Mouse (Mus musculus) forebrain, embryonic 12.5 days (tissue): Measurements from ENCODE around the gene Scamp1. TPM values are rescaled to one million over a fixed set of nuclear protein-coding genes. Genes with fewer than 3 reads are reported as not detected.

ENCODE experiments used
- ATAC-seq: fragments of 200-750 bp; cut with Nextera tagmentation; 2 replicates; pipeline ENCODE4 v1.8.0; 2017; ENCODE audit warnings: moderate TSS enrichment; ENCODE audit not compliant: low FRiP score
- H3K27ac ChIP-seq: fragments of 300-500 bp; sonication (generic); 2 replicates; pipeline ENCODE4 v1.5.1; 2016; ENCODE audit warnings: mild to moderate bottlenecking
- H3K27me3 ChIP-seq: fragments of 300-500 bp; sonication (generic); 2 replicates; pipeline ENCODE4 v1.6.1; 2016; ENCODE audit warnings: mild to moderate bottlenecking
- H3K36me3 ChIP-seq: fragments of 300-500 bp; sonication (generic); replicated peaks from 2 replicates; pipeline ENCODE4 v1.6.1; 2016; ENCODE audit warnings: mild to moderate bottlenecking
- H3K4me1 ChIP-seq: fragments of 300-500 bp; sonication (generic); 2 replicates; pipeline ENCODE4 v1.6.1; 2016
- H3K4me2 ChIP-seq: fragments of 300-500 bp; sonication (generic); 2 replicates; pipeline ENCODE4 v1.6.1; 2016; ENCODE audit warnings: mild to moderate bottlenecking, moderate library complexity
- H3K4me3 ChIP-seq: fragments of 300-500 bp; sonication (generic); replicated peaks from 2 replicates; pipeline ENCODE4 v1.5.1; 2016; ENCODE audit warnings: mild to moderate bottlenecking
- H3K9ac ChIP-seq: fragments of 300-500 bp; sonication (generic); 2 replicates; pipeline ENCODE4 v1.6.1; 2016; ENCODE audit warnings: mild to moderate bottlenecking
- H3K9me3 ChIP-seq: fragments of 300-500 bp; sonication (generic); 2 replicates; pipeline ENCODE4 v1.6.1; 2016
- WGBS: fragments of 180-500 bp; shearing (Covaris S2); methylation state at CpG from one replicate; pipeline ENCODE4 v1.1.7; 2016; 5-methylcytosine and 5-hydroxymethylcytosine counted together
- polyA plus RNA-seq: library from polyadenylated mRNA; unstranded; fragments of >200 nt; fragmentation: Nextera tagmentation; extraction: Ambion mirVana; gene quantifications from 2 replicates; pipeline ENCODE4 v1.2.1, GENCODE M21; 2016

Scamp1 gene
- polyA plus RNA-seq, 1 experiment from 2014 or later = 55.3 TPM

DNA sequence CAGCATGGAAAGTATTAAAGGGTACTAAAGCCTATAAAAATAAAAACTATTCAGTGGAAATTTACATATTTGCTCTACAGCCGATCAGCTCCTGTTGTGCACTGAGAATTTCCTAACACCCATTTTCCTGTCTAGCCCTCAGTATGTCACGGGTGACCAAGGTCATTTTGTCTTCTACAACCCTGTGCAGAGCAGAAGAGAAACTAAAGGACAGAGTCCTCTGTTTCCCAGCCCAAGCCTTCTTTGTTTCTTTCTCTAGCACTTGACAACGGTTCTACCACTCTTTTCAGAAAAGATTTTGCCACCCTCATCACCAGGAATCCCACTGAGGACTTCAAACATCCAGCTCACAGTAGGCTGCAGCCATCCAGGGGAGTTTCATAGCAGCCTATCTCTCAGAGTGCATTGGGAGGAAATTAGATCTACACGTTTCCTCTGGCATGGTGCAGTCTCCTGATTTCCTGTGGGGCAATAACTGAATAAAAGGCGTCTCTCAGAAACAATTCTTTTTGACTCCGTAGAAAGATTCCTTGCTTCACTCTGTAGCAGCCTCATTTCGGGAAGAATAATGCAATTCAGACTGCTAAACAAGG is 15.4 kb upstream of the Scamp1 start:
- H3K36me3 ChIP-seq = no peaks in the 10 kb centered on the region
- no peaks in the 10 kb centered on the region; the same call in 1 of the 2 replicates for H3K4me1 ChIP-seq
- no peaks in the 10 kb centered on the region for H3K9me3 ChIP-seq
- no peak overlapping the region for H3K4me3 ChIP-seq
- no peak overlapping the region for H3K27ac ChIP-seq
- ATAC-seq = no peak
- WGBS = 46% methylated on average over 7 of the region's 7 CpGs
- no peak overlapping the region for H3K9ac ChIP-seq
- H3K27me3 ChIP-seq = no peaks in the 10 kb centered on the region
- H3K4me2 ChIP-seq = no peak overlapping the region

DNA sequence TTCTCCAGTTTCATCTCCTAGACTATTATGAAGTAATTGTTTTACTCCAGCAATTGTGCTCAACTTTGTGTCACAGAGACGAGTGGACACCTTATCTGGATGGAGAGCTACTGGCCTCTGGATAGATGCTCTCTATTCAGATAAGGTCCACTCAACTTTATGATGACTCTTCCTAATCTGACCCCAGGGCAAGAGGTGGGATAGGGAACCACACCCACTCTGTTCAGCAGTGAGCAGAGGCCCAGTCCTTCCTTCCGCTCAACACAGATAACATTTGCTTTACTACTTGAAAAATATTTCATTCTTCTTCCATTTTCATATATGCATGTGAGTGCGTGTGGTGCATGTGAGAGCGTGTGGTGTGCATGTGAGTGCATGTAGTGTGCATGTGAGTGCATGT is 14.6 kb upstream of the Scamp1 start:
- no peaks in the 10 kb centered on the region for H3K9me3 ChIP-seq
- H3K36me3 ChIP-seq = no peaks in the 10 kb centered on the region
- 95% methylated on average over 4 of the region's 4 CpGs for WGBS
- H3K9ac ChIP-seq = no peak overlapping the region
- H3K27ac ChIP-seq = no peak overlapping the region
- H3K4me2 ChIP-seq = no peak overlapping the region
- H3K27me3 ChIP-seq = no peaks in the 10 kb centered on the region
- ATAC-seq = no peak
- H3K4me3 ChIP-seq = no peak overlapping the region
- H3K4me1 ChIP-seq = no peaks in the 10 kb centered on the region

DNA sequence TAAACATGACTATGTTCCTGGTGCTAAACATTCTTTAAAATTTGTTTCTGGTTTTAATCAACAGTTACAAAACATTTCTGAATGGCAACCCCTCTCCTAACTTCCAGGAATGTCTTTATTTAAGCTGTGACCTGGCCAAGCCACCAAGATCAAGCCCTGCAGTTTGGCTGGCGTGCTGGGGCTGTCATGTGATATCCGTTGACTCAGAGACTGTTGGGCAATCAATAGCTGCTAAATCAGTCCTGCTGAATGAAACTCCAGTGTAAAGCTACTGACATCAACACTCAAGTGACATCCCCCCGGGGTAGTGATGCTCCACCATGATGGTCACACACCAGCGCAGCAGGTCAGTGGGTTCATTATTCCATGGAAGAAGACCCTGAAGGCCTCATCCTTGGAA is 12.7 kb upstream of the Scamp1 start:
- Histone ChIP-seq H3K27ac (no peak overlapping the region), H3K4me3 (no peak overlapping the region), H3K9me3 (no peaks in the 10 kb centered on the region), H3K4me2 (no peak overlapping the region), H3K27me3 (no peaks in the 10 kb centered on the region), H3K9ac (no peak overlapping the region), H3K36me3 (no peaks in the 10 kb centered on the region), H3K4me1 (no peaks in the 10 kb centered on the region)
- 89% methylated on average over 4 of the region's 4 CpGs for WGBS
- ATAC-seq = no peak

DNA sequence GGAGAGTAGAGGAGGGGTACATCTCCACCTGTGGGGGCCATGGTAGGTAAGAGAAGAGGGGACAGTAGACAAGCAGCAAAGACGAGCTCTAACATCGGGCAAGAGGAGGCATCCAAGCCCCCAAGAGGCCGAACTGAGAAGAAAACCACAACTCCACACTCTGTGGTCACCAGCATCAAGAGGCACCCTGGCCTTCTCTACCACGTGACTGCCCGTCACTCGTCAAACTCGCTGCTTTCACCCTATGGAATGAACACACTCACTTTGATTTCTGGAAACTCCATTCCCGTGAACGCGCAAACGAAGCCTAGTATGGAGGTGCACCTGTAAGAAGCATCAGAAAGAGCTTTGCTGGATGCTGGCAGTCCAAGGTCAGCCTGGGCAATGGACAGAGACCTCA is 10.7 kb upstream of the Scamp1 start:
- Histone ChIP-seq H3K9ac (no peak overlapping the region), H3K36me3 (no peaks in the 10 kb centered on the region), H3K27me3 (no peaks in the 10 kb centered on the region), H3K4me3 (no peak overlapping the region), H3K9me3 (no peaks in the 10 kb centered on the region), H3K27ac (no peak overlapping the region), H3K4me1 (no peaks in the 10 kb centered on the region), H3K4me2 (no peak overlapping the region)
- ATAC-seq = no peak
- 85% methylated on average over 11 of the region's 11 CpGs for WGBS

DNA sequence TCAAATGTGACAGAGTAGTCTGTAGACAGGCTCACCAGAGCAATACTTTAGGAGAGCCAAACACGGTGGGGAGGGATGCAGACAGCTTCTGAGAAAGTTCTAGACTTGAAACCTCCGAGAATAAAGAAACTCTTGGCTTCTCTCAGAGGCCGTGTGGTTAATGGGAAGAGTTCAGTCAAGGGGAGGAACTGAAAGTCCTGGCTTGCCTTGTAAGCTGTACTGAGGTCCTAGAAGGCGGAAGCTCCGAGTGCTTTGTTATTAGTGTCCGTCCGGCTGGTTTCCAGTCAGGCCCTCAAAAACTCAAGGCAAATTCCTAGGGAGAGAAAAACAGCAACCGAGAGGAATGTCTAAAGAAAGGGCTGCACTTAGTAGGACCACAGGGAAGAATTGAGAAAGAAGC is 10.3 kb upstream of the Scamp1 start:
- WGBS = 88% methylated on average over 8 of the region's 8 CpGs
- Histone ChIP-seq H3K9ac (no peak overlapping the region), H3K27ac (no peak overlapping the region), H3K4me2 (no peak overlapping the region), H3K9me3 (no peaks in the 10 kb centered on the region), H3K4me1 (no peaks in the 10 kb centered on the region), H3K36me3 (no peaks in the 10 kb centered on the region), H3K27me3 (no peaks in the 10 kb centered on the region), H3K4me3 (no peak overlapping the region)
- ATAC-seq = no peak

DNA sequence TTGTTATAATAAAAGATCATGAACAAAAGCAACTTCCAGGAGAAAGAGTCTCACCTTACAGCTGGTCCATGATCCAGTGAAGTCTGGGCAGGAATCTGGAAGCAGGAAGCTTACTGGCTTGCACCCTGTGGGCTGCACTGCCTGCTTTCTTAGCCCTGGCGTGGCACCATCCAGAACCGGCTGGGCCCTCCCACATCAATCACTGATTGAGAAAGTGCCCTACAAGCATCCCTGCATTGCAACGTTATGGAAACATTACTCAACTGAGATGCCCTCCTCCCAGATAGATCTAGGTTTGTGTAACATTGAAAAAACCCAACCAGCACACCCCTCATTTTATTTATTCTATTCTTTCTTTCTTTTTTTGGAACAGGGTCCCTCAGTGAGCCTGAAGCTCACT is 9.2 kb upstream of the Scamp1 start:
- Histone ChIP-seq H3K4me2 (no peak overlapping the region), H3K9me3 (no peaks in the 10 kb centered on the region), H3K4me3 (no peak overlapping the region), H3K27me3 (no peaks in the 10 kb centered on the region), H3K27ac (no peak overlapping the region), H3K4me1 (no peaks in the 10 kb centered on the region), H3K9ac (no peak overlapping the region), H3K36me3 (no peaks in the 10 kb centered on the region)
- no peak for ATAC-seq
- 75% methylated on average over 3 of the region's 3 CpGs for WGBS

DNA sequence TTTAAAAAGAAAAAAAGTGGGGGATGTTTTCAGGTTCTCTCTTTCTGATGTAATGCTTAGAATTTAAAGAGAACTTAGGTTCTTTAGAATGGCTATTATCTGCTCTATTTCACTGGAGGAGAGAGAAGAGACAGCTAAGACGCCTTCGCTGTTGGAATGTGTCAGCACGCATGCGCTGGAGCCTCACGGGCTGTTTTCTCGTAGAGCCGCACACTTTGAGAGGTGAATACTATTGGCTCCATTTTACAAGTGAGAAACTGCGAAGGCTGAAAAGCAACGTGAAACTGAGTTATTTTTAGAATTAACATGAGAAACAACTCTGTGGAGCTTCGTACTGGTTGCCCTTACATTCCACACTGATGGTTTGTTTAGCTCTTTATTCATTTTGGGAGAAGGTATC is 8.3 kb upstream of the Scamp1 start:
- no peak overlapping the region for H3K27ac ChIP-seq
- no peaks in the 10 kb centered on the region for H3K36me3 ChIP-seq
- H3K4me3 ChIP-seq = no peak overlapping the region
- H3K4me2 ChIP-seq = no peak overlapping the region
- ATAC-seq = no peak
- H3K27me3 ChIP-seq = no peaks in the 10 kb centered on the region
- H3K9ac ChIP-seq = no peak overlapping the region
- H3K9me3 ChIP-seq = no peaks in the 10 kb centered on the region
- H3K4me1 ChIP-seq = no peaks in the 10 kb centered on the region
- WGBS = 81% methylated on average over 10 of the region's 10 CpGs

DNA sequence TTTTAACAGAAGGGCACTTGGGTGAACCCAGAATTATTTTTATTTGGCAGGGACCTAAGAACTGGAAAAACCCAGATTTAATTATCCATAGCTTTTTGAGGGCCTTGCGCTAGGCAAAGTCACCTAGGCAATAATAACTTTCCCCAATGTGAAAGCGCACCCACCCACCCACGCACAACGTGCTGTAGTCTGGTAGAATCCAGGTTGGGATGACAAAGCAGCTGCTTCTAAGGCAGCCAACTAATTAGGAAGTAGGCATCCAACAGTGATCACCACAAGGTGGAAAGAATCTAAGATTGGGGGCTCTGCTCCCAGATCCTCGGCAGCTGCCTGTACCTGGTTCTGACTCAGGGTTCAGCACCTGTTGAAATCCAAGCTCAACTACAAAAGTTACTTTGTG is 538 bp upstream of the Scamp1 start:
- Histone ChIP-seq H3K4me2 (peak overlapping the region; percentile 77), H3K36me3 (no peaks in the 10 kb centered on the region), H3K27me3 (peaks cover 3% of the 10 kb centered on the region; the same call in 1 of the 2 replicates), H3K4me3 (peak overlapping the region; percentile 96; the same call in 1 of the 2 replicates), H3K9ac (no peak overlapping the region), H3K27ac (no peak overlapping the region), H3K9me3 (no peaks in the 10 kb centered on the region), H3K4me1 (peaks cover 7% of the 10 kb centered on the region)
- WGBS = 46% methylated on average over 5 of the region's 5 CpGs
- no peak for ATAC-seq

DNA sequence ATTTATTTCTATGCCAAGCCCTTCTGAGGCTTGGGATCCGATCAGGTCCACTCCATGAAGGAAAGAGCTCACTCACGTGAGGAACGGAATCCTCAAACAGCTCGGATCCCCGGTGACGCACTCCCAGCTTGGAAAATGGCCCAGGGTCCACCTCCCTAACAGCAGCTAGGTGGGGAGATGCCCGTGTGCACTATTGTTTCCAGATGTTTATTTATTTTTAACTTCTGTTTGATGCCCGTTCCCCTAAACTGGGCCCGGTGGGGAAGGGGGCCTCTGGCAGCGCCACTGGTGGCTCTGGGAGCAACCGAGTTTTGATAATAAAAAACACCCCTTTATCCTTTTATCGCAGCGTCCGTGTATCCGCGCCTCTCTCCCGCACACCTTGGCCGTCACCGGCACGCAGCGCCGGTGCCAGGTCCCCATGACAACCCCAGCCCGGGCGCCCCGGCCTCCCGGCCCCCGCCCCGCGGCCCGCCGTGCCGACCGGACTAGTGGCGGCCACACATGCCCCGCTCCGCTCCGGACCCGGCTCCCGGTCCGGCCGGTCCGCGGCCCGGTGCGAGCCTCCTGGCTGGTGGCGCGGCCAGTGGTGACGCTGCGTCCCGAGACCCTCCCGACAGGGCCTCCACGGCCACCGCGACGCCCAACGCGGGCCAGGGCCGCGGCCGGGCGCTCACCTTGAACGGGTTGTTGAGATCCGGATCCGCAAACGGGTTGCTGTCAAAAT is 951 bp downstream of the Scamp1 start:
- ATAC-seq = peak; percentile 77
- H3K36me3 ChIP-seq = no peaks in the 10 kb centered on the region
- peaks cover 3% of the 10 kb centered on the region; the same call in 1 of the 2 replicates for H3K27me3 ChIP-seq
- H3K27ac ChIP-seq = peak overlapping the region; percentile 81
- peaks cover 7% of the 10 kb centered on the region for H3K4me1 ChIP-seq
- no peaks in the 10 kb centered on the region for H3K9me3 ChIP-seq
- H3K4me3 ChIP-seq = peak overlapping the region; percentile 96
- under 1% methylated on average over 65 of the region's 65 CpGs for WGBS
- peak overlapping the region; percentile 77 for H3K4me2 ChIP-seq
- peak overlapping the region; percentile 89 for H3K9ac ChIP-seq

DNA sequence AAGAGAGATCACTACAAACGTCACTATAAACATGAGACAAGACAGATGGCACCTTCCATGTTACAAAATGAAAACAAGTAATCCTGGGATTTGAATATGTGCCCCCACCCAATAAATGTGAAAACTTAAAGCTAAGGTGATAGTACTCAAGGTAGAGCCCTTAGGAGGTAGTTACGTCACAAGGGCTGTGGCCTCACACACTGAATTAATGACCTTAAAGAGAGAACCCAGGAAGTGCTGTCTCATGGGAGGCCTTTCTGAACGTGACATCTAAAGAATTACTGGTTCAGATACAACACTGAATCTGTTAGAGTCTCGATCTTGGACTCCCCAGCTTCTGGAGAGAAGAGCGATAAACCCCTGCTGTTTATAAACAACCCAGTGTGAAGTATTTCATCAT is 6.2 kb downstream of the Scamp1 start:
- Histone ChIP-seq H3K4me3 (no peak overlapping the region), H3K4me1 (peaks cover 7% of the 10 kb centered on the region), H3K27me3 (no peaks in the 10 kb centered on the region), H3K27ac (no peak overlapping the region), H3K4me2 (no peak overlapping the region), H3K9ac (no peak overlapping the region), H3K9me3 (no peaks in the 10 kb centered on the region), H3K36me3 (no peaks in the 10 kb centered on the region)
- no peak for ATAC-seq
- 70% methylated on average over 5 of the region's 5 CpGs for WGBS

DNA sequence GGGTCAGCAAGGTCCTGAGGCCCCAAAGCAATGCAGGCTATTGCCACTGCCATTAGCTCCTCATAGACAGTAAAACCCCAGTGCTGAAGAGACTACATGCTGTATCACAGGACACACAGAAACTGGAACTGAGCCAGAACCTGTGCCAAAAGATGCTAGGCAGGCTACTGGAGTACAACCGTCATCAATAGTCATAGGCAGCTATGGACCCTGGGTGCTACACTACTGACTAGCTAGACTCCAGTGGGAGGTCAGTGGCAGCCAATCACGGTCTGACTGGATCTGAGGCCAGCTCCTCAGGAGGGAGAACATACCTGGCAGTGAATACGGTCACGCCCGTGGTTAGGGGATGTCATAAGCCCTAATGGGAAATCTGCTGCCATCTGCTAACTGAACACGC is 14.4 kb downstream of the Scamp1 start:
- Histone ChIP-seq H3K27ac (no peak overlapping the region), H3K4me2 (no peak overlapping the region), H3K4me1 (no peaks in the 10 kb centered on the region; the same call in 1 of the 2 replicates), H3K4me3 (no peak overlapping the region), H3K9me3 (no peaks in the 10 kb centered on the region), H3K36me3 (no peaks in the 10 kb centered on the region), H3K27me3 (no peaks in the 10 kb centered on the region), H3K9ac (no peak overlapping the region)
- no peak for ATAC-seq
- 98% methylated on average over 6 of the region's 6 CpGs for WGBS

DNA sequence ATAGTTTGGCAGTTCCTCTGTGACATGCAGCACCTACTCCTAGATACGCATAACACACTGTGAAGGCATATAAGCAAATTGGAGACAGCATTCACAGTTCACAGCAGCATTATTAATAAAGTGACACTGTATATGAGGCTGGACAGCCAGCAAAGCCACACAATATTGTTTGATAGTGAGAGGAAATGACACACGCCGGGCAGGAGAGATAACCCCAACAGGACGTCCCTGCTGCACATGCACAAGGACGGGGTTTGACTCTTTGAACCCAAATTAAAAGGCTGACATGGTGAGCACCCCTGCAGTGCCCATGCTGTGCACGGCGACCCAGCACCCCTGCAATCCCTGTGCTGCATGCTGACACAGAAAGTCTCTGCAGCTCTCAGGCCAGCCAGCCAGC is 17.5 kb downstream of the Scamp1 start:
- 52% methylated on average over 7 of the region's 7 CpGs for WGBS
- ATAC-seq = no peak
- no peaks in the 10 kb centered on the region for H3K27me3 ChIP-seq

DNA sequence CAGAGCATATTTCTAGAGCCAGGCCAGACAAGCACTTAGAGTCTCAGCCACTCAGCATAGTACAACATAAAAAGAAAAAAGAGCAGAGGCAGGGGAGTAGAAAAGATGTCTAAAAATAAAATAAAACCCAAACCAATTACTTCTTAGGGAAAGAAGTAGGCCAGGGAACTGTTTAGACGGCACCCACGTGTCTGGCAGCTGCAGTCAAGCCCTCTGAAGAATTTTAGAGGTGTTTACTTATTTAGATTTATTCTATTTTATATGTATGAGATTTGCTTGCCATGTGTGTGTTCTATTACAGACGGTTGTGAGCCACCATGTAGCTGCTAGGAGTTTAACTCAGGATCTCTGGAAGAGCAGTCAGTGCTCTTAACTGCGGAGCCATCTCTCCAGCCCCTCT is 18.5 kb downstream of the Scamp1 start:
- no peaks in the 10 kb centered on the region for H3K9me3 ChIP-seq
- H3K4me1 ChIP-seq = no peaks in the 10 kb centered on the region; the same call in 1 of the 2 replicates
- no peak overlapping the region for H3K4me2 ChIP-seq
- H3K9ac ChIP-seq = no peak overlapping the region
- H3K27ac ChIP-seq = no peak overlapping the region
- ATAC-seq = no peak
- no peaks in the 10 kb centered on the region for H3K36me3 ChIP-seq
- H3K27me3 ChIP-seq = no peaks in the 10 kb centered on the region
- 80% methylated on average over 4 of the region's 4 CpGs for WGBS
- no peak overlapping the region for H3K4me3 ChIP-seq

More for the DNA sequence above, 17.5 kb downstream of the Scamp1 start:
- Histone ChIP-seq H3K9me3 (no peaks in the 10 kb centered on the region), H3K4me2 (no peak overlapping the region), H3K4me3 (no peak overlapping the region), H3K4me1 (no peaks in the 10 kb centered on the region; the same call in 1 of the 2 replicates), H3K9ac (no peak overlapping the region), H3K36me3 (no peaks in the 10 kb centered on the region), H3K27ac (no peak overlapping the region)
